Mouse (Mus musculus): ENCODE results near the gene Klrb1c.
A peak's percentile ranks its signal among the peaks of the same experiment; 100 is the strongest.
"Not testable (repeated sequence)": the region's sequence is repeated elsewhere in the genome, so short reads cannot be mapped to it uniquely, and the experiment has no call there.

The Klrb1c gene

DNA sequence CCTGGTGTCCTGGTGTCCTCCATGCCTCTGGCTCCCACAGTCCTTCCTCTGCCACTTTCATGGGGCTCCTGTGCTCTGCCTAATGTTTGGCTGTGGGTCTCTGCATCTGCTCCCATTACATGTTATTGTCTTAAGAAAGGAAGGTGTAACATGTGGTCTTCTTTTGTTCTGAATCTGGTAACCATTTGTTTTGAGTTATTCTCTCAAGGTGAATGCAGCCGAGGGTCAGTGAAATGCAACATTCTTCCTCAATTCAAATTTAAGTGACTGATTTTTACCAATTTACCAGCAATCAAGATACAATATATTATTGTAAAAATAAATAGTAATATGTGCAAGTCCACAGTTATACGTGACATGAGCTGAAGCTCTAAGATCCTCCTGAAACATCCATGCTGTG lies at the start of gene Klrb1c:
Gene Klrb1c (minus strand): TSS at position 101 of the 400 bp plus-strand sequence.
- no peak for DNase-seq (ENCODE audit: low spot score in 2 of 2)

- no peak for DNase-seq (ENCODE audit: low spot score in 2 of 2)
These were observed 48.7 kb upstream of the Klrb1c start for GRCm38 (mm10) chr6:128837454-128838341.

DNA sequence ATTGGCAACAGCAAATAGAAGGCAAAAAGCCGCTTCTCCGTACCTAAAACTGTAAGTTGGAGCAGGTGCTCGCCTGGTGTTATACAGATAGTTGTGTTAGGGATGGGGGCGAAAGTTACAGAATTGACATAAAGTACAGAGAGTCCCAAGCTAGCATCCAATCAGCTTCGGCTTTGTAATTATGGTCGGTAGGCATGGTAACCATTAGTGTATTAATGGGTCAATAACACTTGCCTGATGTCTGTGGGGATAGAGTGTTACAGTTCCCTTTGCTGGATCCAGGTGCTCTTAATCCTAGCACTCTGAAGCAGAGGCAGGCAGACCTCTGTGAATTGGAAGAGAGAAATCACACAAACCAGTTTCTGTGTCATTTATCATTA lies 47.9 kb upstream of the Klrb1c start:
- DNase-seq (ENCODE audit: low spot score in 2 of 2): no peak

DNA sequence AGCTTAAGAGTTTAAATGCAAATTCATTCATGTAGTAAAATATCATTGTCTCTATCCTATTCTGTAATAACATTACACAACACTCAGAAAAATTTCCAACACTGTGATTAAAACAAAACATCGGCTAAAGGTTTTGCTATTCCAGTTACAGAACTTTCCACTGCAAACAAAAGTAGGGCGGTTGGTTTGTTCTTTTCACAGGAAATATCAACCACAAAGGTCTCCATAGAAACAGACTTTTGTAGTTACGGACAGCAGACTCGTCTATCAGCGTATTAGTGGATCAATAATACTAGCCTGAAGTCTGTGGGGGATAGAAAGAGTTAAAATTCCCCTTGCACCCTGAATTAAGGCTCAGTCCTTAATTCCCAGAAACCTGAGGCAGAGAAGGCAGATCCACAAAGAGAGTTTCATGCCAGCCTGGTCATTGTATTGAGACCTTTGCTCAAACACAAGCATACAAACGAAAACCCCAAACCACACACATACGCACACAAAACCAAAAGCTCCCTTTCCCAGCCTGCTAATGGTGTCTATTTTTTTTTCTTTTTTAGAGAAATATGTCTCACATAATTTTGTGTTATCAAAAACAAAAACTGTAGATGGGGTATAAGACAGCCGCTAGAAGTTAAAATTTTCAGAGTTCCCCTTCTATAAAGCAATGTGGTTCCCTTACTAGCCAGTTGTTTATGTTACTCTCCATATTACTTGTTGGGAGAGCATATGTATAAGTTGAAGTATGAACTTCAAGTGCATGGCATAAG lies 47.4 kb upstream of the Klrb1c start:
- no peak for DNase-seq (ENCODE audit: low spot score in 2 of 2)

GRCm38 (mm10) chr6:128835571-128835970 lies 46.6 kb upstream of the Klrb1c start:
- DNase-seq (ENCODE audit: low spot score in 2 of 2): no peak

- no peak for DNase-seq (ENCODE audit: low spot score in 2 of 2)
These were observed 44.0 kb upstream of the Klrb1c start for GRCm38 (mm10) chr6:128833046-128833445.

DNA sequence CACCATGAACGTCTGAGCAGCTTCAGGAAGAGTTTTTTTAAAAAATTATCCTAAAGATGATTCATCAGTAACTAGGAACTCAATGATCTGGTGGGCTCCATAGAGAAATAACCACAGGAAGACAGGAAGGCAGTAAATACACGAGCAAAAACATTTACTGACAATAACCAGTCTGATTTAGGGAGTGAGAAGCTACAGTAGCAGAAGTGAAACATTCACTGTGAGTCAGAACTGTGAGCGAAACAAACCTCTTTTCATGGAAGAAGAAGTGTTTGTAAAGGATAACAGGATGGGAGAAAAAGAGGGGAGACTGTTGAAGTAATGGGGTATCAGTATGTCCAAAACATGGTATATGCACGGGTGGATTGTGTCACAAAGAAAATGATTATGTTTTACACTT lies 40.8 kb upstream of the Klrb1c start:
- DNase-seq (ENCODE audit: low spot score in 2 of 2): no peak

GRCm38 (mm10) chr6:128826781-128827180 lies 37.8 kb upstream of the Klrb1c start:
- DNase-seq (ENCODE audit: low spot score in 2 of 2): no peak

- DNase-seq (ENCODE audit: low spot score in 2 of 2): no peak
These were observed 37.1 kb upstream of the Klrb1c start, which contains the start of the genes Gm44511 and Klrb1b for GRCm38 (mm10) chr6:128826132-128826531. Gene Gm44511 (minus strand): TSS chr6:128826315. Gene Klrb1b (minus strand): TSS chr6:128826331.

DNA sequence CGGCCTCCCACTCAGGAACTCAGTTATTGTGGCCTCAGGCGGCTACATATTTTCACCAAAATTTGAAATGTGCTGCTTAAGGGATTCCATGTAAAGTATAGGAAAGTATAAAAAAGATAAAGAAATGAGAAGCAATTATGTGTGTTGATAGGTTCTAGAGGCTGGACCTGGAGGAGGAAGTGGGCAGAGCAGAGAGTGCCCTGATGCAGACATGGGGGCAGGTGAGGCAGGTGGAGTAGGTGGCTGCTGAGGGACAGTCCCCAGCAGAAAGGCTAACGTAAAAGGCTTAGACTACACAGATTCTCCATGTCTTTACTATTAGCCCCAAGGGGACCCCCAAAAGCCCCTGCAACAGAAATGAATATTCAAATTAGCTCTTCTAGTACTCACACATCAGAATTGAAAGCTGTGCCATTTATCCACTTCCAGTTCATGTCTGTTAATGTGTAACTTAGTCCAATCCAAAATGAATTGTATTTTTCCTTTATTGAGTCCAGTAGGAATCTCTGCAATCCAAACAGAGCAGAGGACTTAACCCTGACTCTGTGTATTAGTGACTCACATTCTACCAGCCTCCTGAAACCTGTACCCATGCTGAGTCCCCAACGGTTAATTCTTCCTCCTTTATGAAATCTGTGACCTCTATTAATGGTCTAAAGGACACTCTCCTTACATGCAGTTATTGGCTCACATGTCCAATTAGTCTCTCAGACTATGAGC lies 29.2 kb upstream of the Klrb1c start:
- no peak for DNase-seq (ENCODE audit: low spot score in 2 of 2)

- no peak for DNase-seq (ENCODE audit: low spot score in 2 of 2)
These were observed 19.5 kb upstream of the Klrb1c start for GRCm38 (mm10) chr6:128808532-128808931.

- DNase-seq (ENCODE audit: low spot score in 2 of 2): no peak
These were observed 18.0 kb upstream of the Klrb1c start for GRCm38 (mm10) chr6:128807021-128807420.

- DNase-seq (ENCODE audit: low spot score in 2 of 2): peak; percentile 25 to 47
These were observed 16.0 kb upstream of the Klrb1c start for GRCm38 (mm10) chr6:128804823-128805640.

DNA sequence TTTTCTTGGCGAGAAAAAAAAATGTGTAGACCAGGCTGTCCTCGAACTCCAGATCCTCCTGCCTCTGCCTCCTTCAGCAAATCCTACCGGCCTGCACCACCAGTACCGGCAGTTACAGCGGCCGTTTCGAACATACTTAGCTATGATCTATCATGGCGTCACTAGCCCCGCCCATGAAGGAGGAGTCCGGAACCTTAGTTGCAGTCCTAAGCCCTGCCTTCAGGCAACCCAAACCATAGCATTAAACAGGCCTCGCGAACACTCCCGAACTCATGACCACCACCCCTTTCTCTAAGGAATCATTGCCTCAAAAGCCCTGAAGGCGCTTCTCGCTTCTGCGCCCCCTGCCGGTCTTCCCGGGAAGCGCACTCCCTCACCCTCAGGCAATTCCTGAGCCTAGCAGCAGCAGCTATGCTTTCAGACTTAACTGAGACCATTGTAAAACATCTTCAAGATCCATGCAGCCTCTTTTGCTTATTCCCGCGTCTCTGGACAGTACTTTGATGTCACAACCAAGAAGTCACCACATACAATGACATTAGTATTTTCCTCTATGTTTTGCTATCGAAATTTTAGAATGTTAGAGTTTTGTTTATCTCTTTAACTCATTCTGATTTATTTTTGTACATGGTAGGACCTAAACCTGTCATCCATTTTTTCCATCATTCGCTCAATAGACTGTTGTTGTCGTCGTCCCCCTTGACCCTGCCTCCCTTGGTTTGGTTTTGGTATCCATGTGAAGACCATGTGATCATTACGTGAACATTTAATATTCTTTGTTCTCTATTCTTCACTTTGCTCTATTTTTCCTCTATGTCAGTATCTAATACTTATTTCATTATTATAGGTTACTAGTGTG lies 14.2 kb upstream of the Klrb1c start:
- DNase-seq (ENCODE audit: low spot score in 2 of 2): peak; percentile 75 to 86

GRCm38 (mm10) chr6:128802557-128802956 lies 13.5 kb upstream of the Klrb1c start:
- DNase-seq (ENCODE audit: low spot score in 2 of 2): no peak

- DNase-seq (ENCODE audit: low spot score in 2 of 2): not testable (repeated sequence)
These were observed 11.7 kb upstream of the Klrb1c start for GRCm38 (mm10) chr6:128800696-128801095.

GRCm38 (mm10) chr6:128799896-128800270 lies 10.9 kb upstream of the Klrb1c start:
- no peak for DNase-seq (ENCODE audit: low spot score in 2 of 2)

- DNase-seq (ENCODE audit: low spot score in 2 of 2): peak; percentile 65 to 74
These were observed 10.3 kb upstream of the Klrb1c start for GRCm38 (mm10) chr6:128799144-128799895.

- DNase-seq (ENCODE audit: low spot score in 2 of 2): peak; percentile 53 to 60
These were observed 9.7 kb upstream of the Klrb1c start for GRCm38 (mm10) chr6:128798772-128799143.
